Mouse (Mus musculus) hindbrain, embryonic 10.5 days (tissue): Measurements from ENCODE around the gene Sprtn. TPM values are rescaled to one million over a fixed set of nuclear protein-coding genes. Genes with fewer than 3 reads are reported as not detected.

ENCODE experiments used
- DNase-seq: peaks from one replicate; pipeline ENCODE4 v3.0.0-alpha.2; 2017; ENCODE audit warnings: low spot score
- H3K27ac ChIP-seq: fragments of 300-500 bp; sonication (generic); 2 replicates; pipeline ENCODE4 v1.5.1; 2016; ENCODE audit warnings: mild to moderate bottlenecking, moderate library complexity
- H3K27me3 ChIP-seq: fragments of 300-500 bp; sonication (generic); 2 replicates; pipeline ENCODE4 v1.6.1; 2016; ENCODE audit warnings: mild to moderate bottlenecking; ENCODE audit not compliant: poor library complexity, insufficient read depth, severe bottlenecking
- H3K36me3 ChIP-seq: fragments of 300-500 bp; sonication (generic); 2 replicates; pipeline ENCODE4 v1.6.1; 2016; ENCODE audit warnings: mild to moderate bottlenecking, moderate library complexity
- H3K4me1 ChIP-seq: fragments of 300-500 bp; sonication (generic); replicated peaks from 2 replicates; pipeline ENCODE4 v1.6.1; 2016; ENCODE audit warnings: mild to moderate bottlenecking
- H3K4me3 ChIP-seq: fragments of 300-500 bp; sonication (generic); 2 replicates; pipeline ENCODE4 v1.5.1; 2016; ENCODE audit warnings: mild to moderate bottlenecking, moderate library complexity
- H3K9me3 ChIP-seq: fragments of 300-500 bp; sonication (generic); 2 replicates; pipeline ENCODE4 v1.6.1; 2016; ENCODE audit warnings: mild to moderate bottlenecking, moderate library complexity
- WGBS: fragments of 180-500 bp; shearing (Covaris S2); methylation state at CpG from one replicate; pipeline ENCODE4 v1.1.7; 2016; 5-methylcytosine and 5-hydroxymethylcytosine counted together
- polyA plus RNA-seq: library from polyadenylated mRNA; unstranded; fragments of >200 nt; fragmentation: Nextera tagmentation; extraction: Ambion mirVana; gene quantifications from 2 replicates; pipeline ENCODE4 v1.2.1, GENCODE M21; 2016

Gene Sprtn
- 11.0 and 11.7 TPM in 2 replicates for polyA plus RNA-seq

GRCm38 (mm10) chr8:124897386-124898250 is at the start of gene Sprtn, which contains the start of gene Exoc8:
Gene Sprtn (plus strand): TSS chr8:124897886.
Gene Exoc8 (minus strand): TSS chr8:124897705.
- peak; percentile 98 for DNase-seq
- Histone ChIP-seq H3K27me3 (no peaks in the 10 kb centered on the region), H3K9me3 (no peaks in the 10 kb centered on the region), H3K27ac (peak within 1 kb of the TSS; percentile 86), H3K4me1 (peaks cover 30% of the 10 kb centered on the region), H3K4me3 (peak within 1 kb of the TSS; percentile 99), H3K36me3 (peaks cover 73% of the 10 kb centered on the region)
- WGBS: under 1% methylated on average over 114 of the region's 114 CpGs

DNA sequence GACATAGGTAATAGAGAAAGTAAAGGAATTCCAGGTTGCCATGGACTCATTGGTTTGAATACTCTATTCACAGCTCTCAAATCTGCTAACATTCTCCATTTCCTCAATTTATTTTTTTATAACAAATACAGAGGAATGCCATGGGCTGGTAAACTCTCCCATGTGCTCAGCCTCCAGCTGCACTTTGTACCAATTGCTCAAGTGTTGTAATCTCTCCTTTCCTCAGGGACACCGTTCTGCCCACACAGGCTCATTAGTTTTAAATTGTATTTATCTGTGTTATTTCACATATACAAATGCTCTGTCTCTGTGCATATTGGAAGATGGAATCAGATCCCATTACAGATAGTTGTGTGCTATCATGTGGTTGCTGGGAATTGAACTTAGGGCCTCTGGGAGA is 44.2 kb upstream of the Sprtn start:
- H3K36me3 ChIP-seq: peaks cover 63% of the 10 kb centered on the region
- H3K27me3 ChIP-seq: no peaks in the 10 kb centered on the region
- peaks cover 33% of the 10 kb centered on the region for H3K9me3 ChIP-seq
- no peak overlapping the region for H3K27ac ChIP-seq
- no peaks in the 10 kb centered on the region for H3K4me1 ChIP-seq
- DNase-seq: no peak
- 100% methylated on average over 1 of the region's 1 CpGs for WGBS
- no peak overlapping the region for H3K4me3 ChIP-seq

- H3K27me3 ChIP-seq: no peaks in the 10 kb centered on the region
- peaks cover 15% of the 10 kb centered on the region; the same call in 1 of the 2 replicates for H3K9me3 ChIP-seq
- peaks cover 19% of the 10 kb centered on the region for H3K4me1 ChIP-seq
- peaks cover 69% of the 10 kb centered on the region for H3K36me3 ChIP-seq
- H3K27ac ChIP-seq: no peak overlapping the region
- H3K4me3 ChIP-seq: no peak overlapping the region
- DNase-seq: no peak
Measured at GRCm38 (mm10) chr8:124859466-124859865, 38.2 kb upstream of the Sprtn start.

GRCm38 (mm10) chr8:124860188-124860587 is 37.5 kb upstream of the Sprtn start:
- 94% methylated on average over 3 of the region's 3 CpGs for WGBS
- peaks cover 62% of the 10 kb centered on the region for H3K36me3 ChIP-seq

GRCm38 (mm10) chr8:124862321-124863162 is 35.1 kb upstream of the Sprtn start, which contains the start of the genes Gnpat and 2810004N23Rik:
Gene Gnpat (plus strand): TSS chr8:124863033.
Gene 2810004N23Rik (minus strand): TSS chr8:124863120.
- peaks cover 60% of the 10 kb centered on the region for H3K36me3 ChIP-seq
- peak; percentile 96 for DNase-seq
- H3K9me3 ChIP-seq: no peaks in the 10 kb centered on the region
- H3K27me3 ChIP-seq: no peaks in the 10 kb centered on the region
- 2% methylated on average over 55 of the region's 55 CpGs for WGBS
- H3K4me3 ChIP-seq: peak within 1 kb of the TSS; percentile 87
- H3K27ac ChIP-seq: peak within 1 kb of the TSS; percentile 99
- peaks cover 25% of the 10 kb centered on the region for H3K4me1 ChIP-seq

More at GRCm38 (mm10) chr8:124860188-124860587, 37.5 kb upstream of the Sprtn start:
- no peak for DNase-seq
- Histone ChIP-seq H3K27ac (no peak overlapping the region), H3K4me1 (peaks cover 20% of the 10 kb centered on the region), H3K9me3 (peaks cover 10% of the 10 kb centered on the region; the same call in 1 of the 2 replicates), H3K4me3 (no peak overlapping the region), H3K27me3 (no peaks in the 10 kb centered on the region)

DNA sequence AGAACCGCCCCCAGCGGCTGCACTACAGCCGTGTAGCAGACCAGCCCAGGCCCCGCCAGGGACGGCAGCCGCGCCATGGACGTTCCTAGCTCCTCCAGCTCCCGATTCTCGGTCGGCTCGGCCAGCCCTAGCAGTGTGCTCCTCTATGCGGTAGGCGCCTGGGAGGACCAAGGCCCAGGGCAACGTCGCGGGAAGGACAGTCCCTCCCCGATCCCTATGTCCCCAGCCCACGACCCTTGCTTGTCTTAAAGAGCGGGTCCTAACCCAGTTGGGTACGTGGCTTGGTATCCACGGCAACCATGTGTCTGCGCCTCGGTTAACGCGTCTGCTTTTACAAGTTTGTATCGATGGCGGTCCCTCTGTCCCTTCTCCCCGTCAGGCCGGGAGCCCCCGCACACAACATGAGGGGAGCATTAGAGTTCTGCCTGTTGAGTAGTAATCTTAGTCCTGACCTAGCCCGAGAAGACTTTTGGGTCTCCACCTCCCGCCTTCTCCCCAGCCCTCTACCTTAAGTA is 34.5 kb upstream of the Sprtn start:
- no peaks in the 10 kb centered on the region for H3K27me3 ChIP-seq
- peak overlapping the region; percentile 99 for H3K27ac ChIP-seq
- peak overlapping the region; percentile 87 for H3K4me3 ChIP-seq
- peaks cover 53% of the 10 kb centered on the region for H3K36me3 ChIP-seq
- H3K4me1 ChIP-seq: peaks cover 26% of the 10 kb centered on the region
- under 1% methylated on average over 33 of the region's 33 CpGs for WGBS
- no peak for DNase-seq
- H3K9me3 ChIP-seq: no peaks in the 10 kb centered on the region

DNA sequence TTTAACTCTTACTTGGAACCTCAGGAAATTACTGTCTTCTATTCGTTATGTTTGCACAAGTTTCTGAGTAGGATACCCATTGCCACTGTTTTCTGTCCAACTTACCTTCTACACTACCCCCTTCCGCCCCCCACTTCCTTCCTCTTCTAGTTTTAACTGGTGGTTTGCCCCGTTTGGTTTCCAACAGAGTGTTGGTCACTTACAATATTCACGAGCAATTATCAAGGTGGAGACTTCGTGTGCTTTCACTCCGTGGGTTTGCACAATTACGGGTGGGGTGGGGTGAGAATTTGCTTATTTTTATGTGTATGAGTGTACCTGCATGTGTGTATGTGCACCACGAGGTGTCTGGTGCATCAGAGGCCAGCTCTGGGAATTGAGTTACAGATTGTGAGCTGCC is 34.0 kb upstream of the Sprtn start:
- peak; percentile 6 for DNase-seq
- H3K4me3 ChIP-seq: peak overlapping the region; percentile 87
- H3K4me1 ChIP-seq: peaks cover 26% of the 10 kb centered on the region
- no peaks in the 10 kb centered on the region for H3K9me3 ChIP-seq
- 21% methylated on average over 8 of the region's 8 CpGs for WGBS
- H3K27ac ChIP-seq: peak overlapping the region; percentile 99
- peaks cover 52% of the 10 kb centered on the region for H3K36me3 ChIP-seq
- H3K27me3 ChIP-seq: no peaks in the 10 kb centered on the region

- Histone ChIP-seq H3K27ac (no peak overlapping the region), H3K4me3 (no peak overlapping the region), H3K36me3 (peaks cover 43% of the 10 kb centered on the region), H3K27me3 (no peaks in the 10 kb centered on the region), H3K9me3 (no peaks in the 10 kb centered on the region), H3K4me1 (peaks cover 25% of the 10 kb centered on the region)
- 88% methylated on average over 3 of the region's 3 CpGs for WGBS
- DNase-seq: no peak
Measured at GRCm38 (mm10) chr8:124866669-124867068, 31.0 kb upstream of the Sprtn start.

GRCm38 (mm10) chr8:124867126-124867525 is 30.6 kb upstream of the Sprtn start:
- DNase-seq: no peak
- H3K4me3 ChIP-seq: no peak overlapping the region
- 81% methylated on average over 2 of the region's 2 CpGs for WGBS
- H3K9me3 ChIP-seq: no peaks in the 10 kb centered on the region
- peaks cover 47% of the 10 kb centered on the region for H3K36me3 ChIP-seq
- peaks cover 20% of the 10 kb centered on the region for H3K4me1 ChIP-seq
- H3K27ac ChIP-seq: no peak overlapping the region
- no peaks in the 10 kb centered on the region for H3K27me3 ChIP-seq

- H3K36me3 ChIP-seq: peaks cover 73% of the 10 kb centered on the region
- peaks cover 7% of the 10 kb centered on the region; the same call in 1 of the 2 replicates for H3K4me1 ChIP-seq
- DNase-seq: no peak
- H3K27ac ChIP-seq: no peak overlapping the region
- 90% methylated on average over 6 of the region's 6 CpGs for WGBS
- no peaks in the 10 kb centered on the region for H3K27me3 ChIP-seq
- H3K4me3 ChIP-seq: no peak overlapping the region
- H3K9me3 ChIP-seq: no peaks in the 10 kb centered on the region
Measured at GRCm38 (mm10) chr8:124869708-124870107, 28.0 kb upstream of the Sprtn start.

DNA sequence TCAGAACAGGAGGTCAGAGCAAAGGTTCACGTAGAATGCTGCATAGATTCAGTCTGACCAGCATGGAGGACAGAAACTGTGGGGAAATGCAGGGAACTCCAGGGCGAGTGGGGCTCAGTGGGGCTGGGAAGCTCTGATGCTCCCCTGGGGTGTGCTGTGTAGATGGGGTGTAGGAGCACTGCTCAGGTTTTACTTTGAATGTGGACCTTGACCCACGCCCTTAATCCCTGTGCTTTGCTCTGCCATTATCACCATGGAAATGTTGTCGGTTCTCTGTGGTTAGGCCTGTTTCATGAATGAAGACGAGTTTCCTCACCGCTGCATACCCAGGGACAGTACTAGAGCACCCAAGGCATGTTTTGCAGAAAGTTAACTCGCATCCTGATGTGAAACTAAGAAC is 26.2 kb upstream of the Sprtn start:
- H3K27ac ChIP-seq: no peak overlapping the region
- peaks cover 79% of the 10 kb centered on the region for H3K36me3 ChIP-seq
- no peak for DNase-seq
- no peak overlapping the region for H3K4me3 ChIP-seq
- peaks cover 7% of the 10 kb centered on the region; the same call in 1 of the 2 replicates for H3K4me1 ChIP-seq
- no peaks in the 10 kb centered on the region for H3K9me3 ChIP-seq
- H3K27me3 ChIP-seq: no peaks in the 10 kb centered on the region
- 91% methylated on average over 7 of the region's 7 CpGs for WGBS

DNA sequence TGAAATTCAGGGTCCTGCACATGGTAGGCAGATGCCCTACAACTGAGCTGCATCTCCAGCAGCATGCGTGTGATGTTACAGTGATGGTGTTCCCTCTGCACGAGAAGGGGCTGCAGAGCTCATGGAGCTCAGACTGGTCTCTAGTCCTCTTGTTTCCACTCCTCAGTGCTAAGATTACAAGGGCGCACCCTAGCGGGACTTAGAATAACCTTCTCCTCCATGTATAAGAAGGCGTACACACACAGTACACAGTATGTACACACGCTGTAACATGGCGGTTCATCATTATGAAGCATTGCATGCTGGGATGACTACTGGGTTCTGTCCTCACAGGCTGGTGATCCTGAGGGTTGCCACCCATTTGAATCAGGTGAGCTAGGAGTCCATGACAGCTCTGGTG is 25.6 kb upstream of the Sprtn start:
- Histone ChIP-seq H3K9me3 (no peaks in the 10 kb centered on the region), H3K4me1 (peaks cover 6% of the 10 kb centered on the region; the same call in 1 of the 2 replicates), H3K27ac (no peak overlapping the region), H3K27me3 (no peaks in the 10 kb centered on the region), H3K4me3 (no peak overlapping the region), H3K36me3 (peaks cover 80% of the 10 kb centered on the region)
- no peak for DNase-seq
- 94% methylated on average over 7 of the region's 7 CpGs for WGBS
